Mouse (Mus musculus) urinary bladder, postnatal 25 days (tissue): Measurements from ENCODE around the gene Gatad1.
"Not testable (repeated sequence)": the region's sequence is repeated elsewhere in the genome, so short reads cannot be mapped to it uniquely, and the experiment has no call there.

Experiments
- DNase-seq: peaks from one replicate; pipeline ENCODE4 v3.0.0; 2022; ENCODE audit warnings: low spot score

Gatad1 gene

DNA sequence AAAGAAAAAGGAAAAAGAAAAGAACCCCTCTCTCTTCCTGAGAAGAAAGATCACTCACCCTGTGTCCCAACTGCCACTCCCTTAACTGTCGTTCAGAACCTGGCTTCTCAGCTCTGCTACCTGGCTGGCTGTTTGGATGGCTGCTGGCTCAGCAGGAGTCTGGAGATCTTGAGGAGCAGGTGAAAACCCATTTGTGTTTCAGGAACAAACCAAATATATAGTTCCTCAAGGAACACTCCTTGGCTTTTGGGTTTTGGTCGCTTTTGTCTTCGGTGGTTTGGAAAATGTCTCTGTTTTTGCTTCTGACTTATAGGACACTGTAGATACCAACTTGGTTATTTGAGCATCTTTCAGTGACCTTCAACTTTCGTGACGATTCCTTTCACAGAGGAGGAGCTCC lies at the start of gene Gatad1:
Gatad1 (minus strand) TSS at position 101 of the 400 bp plus-strand sequence.
- no peak for DNase-seq

DNA sequence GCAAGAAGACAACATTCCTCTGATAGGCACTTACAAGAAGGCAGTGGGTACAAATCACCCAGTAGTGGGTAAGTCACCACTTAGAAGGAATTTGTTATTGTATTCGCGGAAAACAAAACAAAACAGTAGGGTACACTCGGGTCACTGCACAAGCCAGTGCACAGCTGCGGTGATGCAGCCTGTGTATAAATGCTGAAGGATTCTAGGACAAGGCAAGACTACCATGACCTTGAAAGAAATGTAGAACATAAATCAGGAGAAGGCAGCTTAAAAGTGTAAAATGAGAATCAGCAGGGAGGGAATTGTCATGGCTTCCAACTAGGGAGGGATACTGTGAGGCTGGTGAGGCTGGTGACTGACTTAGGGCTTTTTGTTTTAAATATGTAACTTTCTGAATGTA lies 45.2 kb upstream of the Gatad1 start:
- no peak for DNase-seq

DNA sequence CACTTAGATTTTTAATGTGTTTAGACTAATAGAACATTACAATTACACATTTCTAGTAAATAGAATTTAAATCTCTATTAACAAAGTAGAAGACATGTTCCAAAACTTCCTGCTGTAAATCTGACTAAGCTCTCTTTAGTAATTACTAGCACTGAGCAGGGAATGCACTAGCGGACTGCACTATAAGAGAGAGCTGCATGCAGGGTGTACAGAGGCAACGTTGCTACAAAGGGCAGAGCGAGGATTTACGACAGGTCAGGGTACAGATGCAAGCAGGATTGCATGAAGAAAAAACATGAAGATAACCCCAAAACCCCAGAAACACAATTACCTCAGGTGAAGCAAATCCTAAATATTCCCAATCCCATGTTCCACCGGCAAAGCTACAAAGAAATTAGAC lies 43.0 kb upstream of the Gatad1 start:
- no peak for DNase-seq

DNA sequence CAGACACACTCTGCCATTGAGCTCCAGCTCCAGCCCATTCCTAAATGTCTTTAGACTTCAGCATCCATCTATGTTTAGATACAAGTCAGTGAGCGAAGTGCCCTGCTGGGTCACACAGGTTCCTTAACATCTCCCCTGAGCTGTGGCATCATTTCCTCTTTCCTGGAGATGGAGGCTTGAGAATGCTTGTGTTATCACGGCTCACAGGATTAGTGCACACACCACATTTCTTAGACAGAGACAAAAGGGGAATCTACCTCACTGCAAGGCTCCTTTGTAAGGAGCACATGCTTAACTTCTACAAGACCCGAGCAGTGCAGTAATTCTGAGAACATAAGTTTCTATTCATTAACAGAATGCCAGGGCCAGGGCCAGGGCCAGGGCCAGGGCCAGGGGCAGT lies 39.0 kb upstream of the Gatad1 start:
- no peak for DNase-seq

DNA sequence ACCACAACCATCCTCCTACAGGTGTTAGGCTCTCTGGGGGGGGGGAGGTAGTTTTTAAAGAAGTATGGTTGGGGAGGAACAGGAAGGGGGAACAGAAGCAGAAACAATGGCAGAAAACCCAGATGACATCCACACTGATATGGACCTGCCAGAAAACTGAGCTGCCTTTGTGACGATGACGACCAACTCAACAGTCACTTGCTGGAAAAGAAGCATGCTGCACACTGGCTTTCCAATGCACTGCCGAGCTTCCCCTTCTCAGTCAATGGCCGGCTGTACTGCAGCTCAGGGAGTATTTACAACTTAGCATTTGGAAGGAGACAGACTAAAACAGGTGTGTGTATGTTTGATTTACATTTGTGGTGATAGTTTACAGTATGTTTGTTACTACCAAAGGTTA lies 38.2 kb upstream of the Gatad1 start:
- DNase-seq: no peak

DNA sequence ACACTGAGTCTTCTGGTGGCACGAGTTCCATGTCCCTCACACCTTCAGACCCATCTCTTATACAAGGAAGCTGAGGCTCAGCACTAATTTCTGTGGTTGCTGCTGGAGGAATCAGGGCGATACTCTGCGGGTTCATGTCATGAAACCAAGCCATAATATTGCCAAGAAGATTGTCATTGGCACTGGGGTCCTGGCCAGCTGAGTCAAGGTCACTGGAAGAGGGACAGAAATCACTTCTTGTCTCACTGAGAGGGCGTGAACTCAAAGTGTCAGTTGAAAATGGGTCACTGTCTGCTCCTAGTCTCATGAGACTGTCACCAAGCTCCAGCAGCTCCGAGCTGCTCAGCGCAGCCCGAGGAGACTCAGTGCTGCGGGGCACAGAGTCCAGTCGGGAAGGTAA lies 36.0 kb upstream of the Gatad1 start:
- no peak for DNase-seq

DNA sequence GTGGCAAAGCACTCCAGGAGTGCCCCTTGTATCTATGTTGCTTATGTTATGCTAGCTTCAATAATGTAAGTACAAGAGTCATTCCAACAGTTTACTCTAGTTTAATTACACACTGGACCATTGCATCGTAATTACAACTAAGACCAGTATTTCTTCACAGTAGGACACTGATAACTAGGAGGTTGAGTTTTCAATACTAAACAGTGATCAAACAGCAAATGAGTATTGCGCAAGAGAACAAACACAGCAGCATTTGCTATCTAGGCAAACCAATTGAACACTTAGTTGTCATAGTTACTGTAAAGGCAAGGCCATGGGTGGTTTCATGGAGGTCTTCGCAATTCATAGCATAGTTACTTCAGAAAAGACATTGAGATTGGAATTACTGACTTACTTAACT lies 34.3 kb upstream of the Gatad1 start:
- no peak for DNase-seq

DNA sequence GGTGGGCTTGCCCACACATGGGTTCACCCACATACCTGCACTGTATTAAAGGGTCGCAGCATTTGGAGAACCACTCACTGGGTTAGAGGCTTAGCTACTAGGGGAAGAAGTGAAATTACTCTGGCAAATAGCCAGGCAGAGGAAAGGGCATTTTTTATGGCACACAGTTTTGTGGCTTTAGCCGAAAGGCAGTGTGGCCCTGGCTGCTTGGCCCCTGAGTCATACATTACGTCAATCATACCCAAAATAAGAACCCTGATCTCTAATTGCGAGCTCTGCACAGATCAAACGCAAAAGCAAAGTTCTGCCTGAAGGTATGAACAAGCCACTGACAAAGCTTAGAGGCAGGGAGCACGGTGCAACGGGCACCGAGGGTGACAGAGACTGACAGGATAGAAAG lies 31.3 kb upstream of the Gatad1 start:
- DNase-seq: no peak

DNA sequence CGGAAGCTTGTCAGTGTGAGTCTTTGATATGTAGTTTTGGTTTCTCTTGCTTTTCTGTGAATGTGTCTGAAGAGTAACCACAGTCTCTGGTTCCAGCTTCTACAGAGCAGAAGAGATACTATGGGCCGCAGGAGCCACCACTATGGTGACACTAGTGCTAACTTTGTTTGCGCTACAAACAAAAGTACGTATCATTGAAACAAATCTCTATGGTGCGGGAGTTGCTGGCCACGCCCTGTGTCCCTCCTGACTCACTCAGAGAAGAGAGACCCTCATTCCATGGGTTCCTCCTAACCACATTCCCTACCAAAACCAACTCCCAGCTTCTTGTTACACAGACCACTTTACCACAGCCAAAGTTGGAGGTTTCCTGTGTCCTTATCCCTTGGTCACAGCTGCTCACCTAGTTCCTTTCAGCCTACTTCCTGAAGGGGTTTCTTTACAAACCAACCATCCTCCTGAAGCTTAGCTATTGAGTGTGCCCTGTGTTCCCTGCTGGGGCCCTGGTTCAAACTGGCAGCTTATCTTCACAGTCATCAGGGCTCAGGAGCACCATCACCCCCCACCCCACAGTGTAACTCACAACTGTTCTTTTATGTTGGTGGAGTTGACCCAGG lies 13.1 kb upstream of the Gatad1 start:
- no peak for DNase-seq

DNA sequence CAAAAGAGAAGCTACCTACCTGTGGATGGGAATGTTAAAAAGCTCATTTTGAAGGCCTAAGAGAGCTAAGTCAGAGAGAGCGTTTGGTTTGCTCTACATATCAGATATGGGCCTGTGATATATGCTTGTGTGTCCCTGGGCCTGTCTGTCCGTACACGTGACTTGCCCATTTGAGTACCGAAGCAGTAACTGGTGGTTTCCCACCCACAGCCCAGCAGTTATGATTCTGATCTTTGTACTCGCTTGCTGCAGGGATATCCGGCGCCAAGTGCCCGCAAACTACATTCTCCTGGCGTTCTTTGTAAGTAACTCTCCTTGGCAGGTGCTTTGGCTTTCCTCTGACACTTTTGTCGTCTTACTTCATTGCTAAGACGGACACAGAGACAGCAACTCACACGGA lies 9.6 kb upstream of the Gatad1 start:
- no peak for DNase-seq

DNA sequence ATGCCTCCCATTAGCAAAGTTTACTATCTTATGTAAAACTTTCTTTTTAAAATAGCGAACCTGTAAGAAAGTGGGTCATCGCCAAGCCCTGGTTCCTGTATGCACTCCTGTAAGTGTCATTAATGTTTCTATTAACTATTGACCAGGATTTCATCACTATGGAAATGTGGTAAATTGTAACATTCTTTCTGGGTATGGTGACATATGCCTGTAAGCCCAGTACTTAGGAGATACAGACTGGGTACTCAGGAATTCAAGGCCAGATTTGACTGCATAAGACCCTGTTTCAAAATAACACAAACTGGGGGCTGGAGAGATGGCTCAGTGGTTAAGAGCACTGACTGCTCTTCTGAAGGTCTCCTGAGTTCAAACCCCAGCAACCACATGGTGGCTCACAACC lies 8.2 kb upstream of the Gatad1 start:
- no peak for DNase-seq

DNA sequence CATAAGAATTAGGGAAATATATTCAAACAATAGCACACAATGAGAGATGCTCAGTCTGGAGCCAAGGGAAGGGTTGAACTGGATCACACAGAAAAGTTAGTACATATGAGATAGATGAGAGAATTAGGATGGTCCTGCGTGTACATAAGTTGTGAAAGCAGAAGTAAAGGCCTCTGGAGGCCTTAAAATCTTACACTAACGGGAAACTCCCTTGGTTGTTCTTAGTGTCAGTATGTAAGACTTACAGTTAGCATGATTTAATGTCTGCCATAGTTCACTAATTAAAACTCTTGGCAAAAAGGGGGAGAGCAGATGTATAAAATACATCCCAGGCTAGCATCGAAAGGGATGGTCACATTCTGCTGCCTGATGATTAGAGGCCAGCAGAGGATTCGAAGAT lies 3.2 kb downstream of the Gatad1 start:
- DNase-seq: no peak

DNA sequence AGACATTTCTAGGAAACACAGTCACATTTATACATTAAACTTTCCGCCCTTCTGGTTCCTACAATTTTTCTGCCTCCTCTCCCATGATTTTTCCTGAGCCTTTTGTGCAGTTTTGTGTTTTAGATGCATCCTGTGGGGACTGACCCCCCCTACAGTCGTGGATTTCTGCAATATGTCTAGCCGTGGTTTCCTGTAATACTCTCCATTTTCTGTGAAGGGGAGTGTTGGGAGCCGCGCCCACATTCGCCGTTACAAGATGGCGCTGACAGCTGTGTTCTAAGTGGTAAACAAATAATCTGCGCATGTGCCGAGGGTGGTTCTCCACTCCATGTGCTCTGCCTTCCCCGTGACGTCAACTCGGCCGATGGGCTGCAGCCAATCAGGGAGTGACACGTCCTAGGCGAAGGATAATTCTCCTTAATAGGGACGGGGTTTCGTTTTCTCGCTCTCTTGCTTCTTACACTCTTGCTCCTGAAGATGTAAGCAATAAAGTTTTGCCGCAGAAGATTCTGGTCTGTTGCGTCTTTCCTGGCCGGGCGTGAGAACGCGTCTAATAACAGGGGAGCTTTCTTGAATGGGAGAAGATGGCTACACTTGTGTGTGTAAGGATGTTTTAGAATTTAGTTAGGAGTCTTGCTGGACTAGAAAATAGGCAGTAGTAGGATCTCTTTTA lies 3.9 kb downstream of the Gatad1 start:
- not testable (repeated sequence) for DNase-seq

DNA sequence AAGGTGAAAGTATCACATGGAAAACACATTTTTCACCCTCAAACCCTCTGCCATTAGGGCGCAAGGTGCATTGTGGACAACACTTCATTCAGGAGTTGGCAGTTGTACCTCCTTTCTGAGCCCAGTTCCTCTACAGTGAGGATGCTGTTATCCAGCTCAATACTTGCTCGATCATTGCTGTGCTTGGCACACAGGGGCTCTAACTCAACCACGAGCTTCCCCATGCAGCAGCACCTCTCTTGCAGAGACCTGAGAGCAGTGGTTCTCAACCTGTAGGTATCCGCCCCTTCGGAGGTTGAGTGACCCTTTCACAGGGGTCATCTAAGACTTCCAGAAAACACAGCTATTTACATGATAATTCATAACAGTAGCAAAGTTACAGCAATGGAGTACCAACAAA lies 5.4 kb downstream of the Gatad1 start:
- DNase-seq: no peak

DNA sequence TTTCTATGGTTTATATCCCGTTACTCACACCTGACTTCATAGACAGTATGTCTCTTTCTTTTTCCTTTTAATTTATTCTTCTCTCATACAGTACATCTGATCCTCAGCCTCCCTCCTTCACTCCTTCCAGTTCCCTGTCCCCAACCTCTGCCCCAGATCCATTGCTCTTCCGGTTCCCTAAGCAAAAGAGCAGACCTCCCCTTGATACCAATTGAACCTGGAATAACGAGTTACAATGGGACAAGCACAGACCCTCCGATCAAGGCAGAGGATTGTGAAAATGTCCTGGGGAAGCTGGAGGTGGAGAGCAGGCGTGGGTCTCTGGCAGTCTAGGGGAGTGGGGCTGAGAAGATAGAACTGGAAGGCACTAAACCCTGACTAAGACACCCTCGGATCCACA lies 6.1 kb downstream of the Gatad1 start, which contains the start of gene Tmbim7:
Tmbim7 (plus strand) TSS at position 301 of the 400 bp plus-strand sequence.
- no peak for DNase-seq

DNA sequence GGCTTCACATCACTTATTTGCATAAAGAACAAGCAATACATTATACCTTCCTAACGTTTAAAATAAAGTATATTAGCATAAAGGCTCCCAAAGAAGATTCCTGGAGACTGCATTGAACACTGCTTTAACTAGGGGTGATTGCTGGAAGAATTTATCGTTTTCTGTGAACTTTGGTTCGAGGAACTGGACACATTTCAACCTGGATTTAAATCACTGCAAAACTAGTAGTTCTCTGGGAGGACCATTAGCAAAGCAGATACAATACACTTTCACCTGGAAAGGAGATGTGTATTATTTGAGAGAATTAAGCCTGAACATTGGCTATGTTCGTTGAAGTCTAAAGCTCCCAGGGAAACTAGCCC lies 8.2 kb downstream of the Gatad1 start:
- DNase-seq: no peak

DNA sequence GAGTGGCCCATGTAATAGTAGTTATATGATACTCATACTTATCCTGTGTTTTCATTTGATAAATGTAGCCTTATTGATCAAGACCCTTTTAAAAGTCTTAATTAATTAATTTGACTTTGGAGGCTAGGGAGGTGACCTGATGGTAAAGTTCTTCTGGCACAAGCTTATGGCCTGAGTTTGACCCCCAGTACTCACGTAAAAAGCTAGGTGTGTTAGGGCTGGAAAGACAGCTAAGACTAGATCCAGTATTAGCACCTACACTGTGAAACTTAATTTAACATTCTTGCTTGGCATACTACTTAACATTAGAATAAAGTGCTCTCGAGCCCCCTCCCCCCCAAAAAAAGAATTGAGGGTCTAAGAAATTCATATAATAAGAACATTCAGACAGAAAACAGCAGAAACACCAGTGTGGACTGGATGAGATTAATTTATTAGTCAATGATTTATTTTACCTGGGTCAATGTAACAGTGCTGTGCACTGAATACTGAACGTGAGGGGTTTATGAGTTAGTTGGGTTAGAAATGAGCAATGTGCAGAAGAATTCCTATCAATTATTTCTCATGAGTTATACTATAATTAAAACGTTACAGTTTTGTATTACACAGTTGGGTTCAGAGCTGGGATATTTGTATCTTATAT lies 8.7 kb downstream of the Gatad1 start:
- no peak for DNase-seq

DNA sequence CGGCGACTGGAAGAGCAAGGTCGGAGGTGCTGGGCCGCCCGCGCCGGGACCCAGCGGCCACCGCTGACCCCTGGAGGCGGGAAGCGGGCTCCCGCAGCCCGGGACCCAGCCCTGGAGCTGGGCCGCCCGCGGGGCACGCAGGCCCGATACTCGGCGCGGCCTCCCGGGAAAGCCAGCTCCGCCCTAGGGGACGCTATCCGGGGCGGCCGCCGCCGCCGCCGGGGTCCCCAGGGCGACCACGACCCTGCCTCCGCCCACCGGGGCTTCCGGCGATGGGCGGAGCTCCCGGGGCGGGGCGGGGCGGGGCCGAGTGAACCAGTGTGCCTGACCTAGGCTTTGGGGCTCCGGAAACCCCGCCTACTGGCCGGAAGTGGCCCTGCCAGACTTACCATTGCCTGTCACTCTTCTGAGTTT lies 9.3 kb downstream of the Gatad1 start:
- DNase-seq: peak; percentile 72

DNA sequence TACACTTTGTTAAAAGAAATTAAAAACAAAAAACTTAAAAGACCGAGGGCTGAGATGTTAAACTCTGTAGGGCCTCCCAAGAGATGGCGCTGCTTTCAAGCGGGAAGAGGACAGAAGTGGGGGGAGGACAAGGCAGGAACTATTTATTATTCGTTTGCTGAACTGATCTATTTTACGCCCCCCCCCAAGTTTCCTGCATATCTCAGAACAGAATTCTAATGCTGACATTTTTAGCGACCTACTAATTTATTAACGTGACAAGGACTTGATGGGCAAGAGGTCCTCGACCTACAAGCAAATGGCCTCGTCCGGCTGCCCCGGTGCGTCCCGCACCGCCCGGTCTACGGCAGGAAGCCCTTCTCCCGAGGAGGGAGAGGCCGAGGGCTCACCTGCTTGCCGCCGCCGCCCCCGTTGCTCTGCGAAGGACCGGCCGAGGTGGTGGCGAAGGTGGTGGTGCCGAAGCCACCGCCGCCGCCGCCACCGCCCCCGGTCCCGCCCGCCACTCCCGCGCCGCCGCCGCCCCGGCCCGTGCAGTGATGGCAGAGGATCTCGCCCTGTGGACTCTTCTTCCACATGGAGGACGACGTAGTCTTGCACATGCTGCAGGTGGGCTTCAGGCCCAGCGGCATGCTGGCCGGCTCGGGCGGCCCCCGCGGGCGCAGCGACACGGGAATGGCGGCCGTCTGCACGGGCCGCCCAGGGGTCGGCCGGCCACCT lies 9.8 kb downstream of the Gatad1 start:
- DNase-seq: peak; percentile 23

DNA sequence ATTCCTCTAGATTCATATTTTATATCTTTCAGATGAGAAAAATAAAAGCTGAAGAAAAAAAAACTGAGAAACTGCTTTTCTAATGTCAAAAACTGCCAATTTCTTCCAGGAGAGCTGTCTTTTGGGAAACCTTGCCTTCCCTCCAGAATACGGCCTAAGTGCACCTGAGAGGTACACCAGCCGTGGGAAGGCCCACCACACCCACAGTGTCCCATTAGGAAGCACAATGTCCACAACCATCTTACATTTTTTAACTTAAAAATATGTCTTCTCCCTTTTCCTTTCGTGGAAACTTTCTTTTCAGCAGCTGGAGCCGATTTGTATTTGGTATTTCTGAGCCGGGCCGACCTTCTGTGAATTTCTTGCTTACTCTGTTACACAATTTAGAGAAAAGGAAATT lies 10.4 kb downstream of the Gatad1 start:
- DNase-seq: no peak

DNA sequence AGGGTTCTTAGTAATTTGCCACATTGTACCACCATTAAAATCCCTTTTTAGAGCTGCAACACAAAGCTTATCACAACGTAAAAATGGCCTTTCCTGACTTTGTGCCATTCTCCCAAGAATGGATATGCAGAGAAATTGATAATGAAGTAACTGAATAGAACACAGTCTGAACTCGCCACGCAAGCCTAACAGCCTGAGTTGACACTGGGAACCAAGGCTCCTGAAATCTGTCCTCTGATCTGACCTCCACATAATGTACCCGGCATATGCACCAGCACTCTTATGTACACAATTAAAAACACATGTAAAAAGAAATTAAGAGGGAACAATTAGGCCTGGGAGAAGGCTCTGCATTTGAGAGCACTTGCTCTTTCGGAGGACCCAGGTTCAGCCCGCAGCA lies 11.7 kb downstream of the Gatad1 start:
- no peak for DNase-seq

DNA sequence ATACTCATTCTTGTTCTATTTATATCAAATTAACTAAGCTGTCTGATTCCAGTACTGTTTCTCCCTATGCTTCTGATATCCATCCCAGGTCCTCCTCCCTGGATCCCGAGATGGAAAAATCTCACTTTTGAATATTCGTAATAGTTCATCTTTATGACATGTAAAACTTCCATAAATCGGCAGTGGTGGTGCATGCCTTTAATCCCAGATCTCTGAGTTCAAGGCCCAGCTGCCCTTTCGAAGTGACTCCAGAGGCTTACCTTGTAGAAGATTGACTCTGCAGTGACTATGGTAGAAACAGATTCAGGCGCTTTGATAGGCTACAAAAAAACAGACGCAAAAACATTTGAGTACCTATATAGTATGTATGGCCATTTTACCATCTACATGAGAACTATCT lies 12.4 kb downstream of the Gatad1 start:
- no peak for DNase-seq

DNA sequence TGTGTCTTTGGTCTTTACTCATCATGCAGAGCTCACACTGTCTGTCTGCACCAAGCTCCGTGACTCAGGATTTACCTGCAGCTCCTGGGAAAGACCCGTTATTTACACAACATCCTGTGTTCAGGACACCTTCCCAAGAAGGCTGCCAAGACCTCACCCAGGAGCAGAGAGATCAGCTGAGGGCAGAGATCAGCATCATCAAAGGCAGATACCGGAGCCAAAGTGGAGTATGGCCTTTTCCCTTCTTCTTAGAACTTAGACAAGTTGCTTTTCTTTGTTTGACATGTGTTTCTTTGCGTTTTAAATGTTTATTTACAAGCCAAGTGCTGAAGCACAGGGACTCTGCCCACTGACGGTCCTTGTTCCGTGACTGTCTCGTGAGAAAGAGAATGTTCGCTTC lies 21.7 kb downstream of the Gatad1 start:
- DNase-seq: no peak
